Mouse (Mus musculus) thymus, postnatal 25 days (tissue): ENCODE measurements around the gene Prcd.
"Not testable (repeated sequence)": the region's sequence is repeated elsewhere in the genome, so short reads cannot be mapped to it uniquely, and the experiment has no call there.

Experiments
- DNase-seq: peaks from one replicate; pipeline ENCODE4 v3.0.0; 2022

Gene Prcd

DNA sequence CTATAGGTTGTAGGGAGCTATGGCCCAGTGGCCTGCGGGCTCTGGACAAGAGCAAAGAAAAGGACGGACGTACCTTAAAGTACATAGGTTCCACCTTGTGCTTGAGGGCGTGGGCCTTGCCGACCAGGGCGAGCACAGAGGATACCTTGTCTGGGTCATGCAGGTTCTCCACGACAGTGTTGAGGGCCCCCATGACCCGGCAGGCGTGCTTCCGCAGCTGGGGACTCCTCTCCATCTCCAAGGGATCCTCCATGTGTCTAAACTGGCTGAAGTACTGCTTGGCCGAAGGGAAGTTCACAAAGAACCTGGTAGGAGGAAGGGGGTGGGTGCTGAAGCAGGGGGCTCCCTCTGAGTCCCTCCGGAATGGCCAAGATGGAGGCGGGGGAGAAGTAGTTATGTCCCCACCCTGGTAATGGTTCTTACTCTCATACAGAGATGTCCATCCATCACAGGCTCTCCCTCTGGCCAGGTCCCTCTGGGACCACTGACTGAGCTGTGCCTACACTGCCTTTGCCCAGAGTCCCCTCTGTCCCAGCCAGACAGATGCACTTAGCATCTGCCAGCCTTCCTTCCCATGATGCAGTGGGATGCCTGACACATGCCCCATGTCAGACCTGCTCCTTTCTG is 3.5 kb upstream of the Prcd start:
- DNase-seq: no peak

- DNase-seq: no peak
Measured at GRCm38 (mm10) chr11:116650811-116651210, 2.5 kb upstream of the Prcd start.

DNA sequence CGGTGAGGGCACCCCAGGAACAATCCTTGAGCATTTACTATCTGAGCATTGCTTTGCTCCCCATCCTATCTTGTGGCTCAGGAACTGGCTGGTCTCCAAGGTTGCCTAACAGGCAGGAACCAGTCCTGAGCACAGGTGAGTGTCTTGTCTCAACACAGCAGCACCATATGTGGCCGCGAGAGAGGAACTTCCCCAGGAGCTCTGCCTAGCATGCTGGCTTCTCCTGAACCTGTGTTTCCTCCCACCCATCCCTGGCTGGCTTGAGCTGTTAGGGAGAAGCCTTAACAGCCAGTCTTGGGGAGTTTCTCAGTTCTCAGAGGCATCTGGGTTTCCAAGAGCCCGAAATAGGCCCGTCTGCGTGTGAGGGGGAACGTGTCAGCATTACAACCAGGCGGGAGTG is 2.0 kb upstream of the Prcd start:
- no peak for DNase-seq

DNA sequence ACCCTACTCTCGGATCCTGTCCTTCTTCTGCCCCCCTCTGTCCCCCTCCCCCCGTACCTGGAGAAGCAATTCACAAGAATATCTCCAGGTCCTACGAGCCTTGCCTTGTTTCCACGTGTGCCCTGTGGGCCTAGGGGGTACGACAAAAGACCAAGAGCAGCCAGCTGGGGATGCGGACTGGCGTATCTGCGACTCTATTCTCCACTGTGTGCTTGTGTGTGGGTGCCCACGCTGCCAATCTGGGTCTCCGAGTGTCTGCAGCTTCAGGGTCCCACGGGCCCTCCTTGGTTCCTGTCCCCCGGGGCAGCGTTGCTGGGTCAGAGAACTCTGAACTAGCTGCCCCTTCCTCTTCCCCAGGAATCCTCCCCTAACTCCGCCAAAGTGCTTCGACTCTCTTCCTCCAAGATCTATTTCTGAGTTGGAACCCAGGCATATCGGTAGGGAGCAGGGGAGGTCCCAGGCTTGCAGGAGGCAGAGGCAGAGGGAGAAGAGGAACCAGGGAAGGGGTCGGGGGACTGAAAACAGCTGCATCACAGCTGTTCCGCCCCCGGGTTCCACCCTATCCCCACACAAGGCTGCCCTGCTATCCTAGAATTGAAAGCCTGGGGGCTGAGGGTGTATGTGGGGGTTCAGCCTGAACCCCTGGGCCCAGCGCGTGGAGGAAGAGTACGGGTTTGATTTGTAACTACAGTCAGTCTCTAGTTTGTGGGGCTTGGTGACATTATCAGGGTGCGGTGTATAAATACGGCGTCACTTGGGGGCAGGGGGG is 820 bp upstream of the Prcd start:
- no peak for DNase-seq

GRCm38 (mm10) chr11:116653709-116654221 is 431 bp downstream of the Prcd start:
- no peak for DNase-seq

GRCm38 (mm10) chr11:116654255-116654821 is 1.0 kb downstream of the Prcd start, which contains the start of gene Cygb:
Gene Cygb, minus strand, starts transcription at chr11:116654313.
- no peak for DNase-seq

- no peak for DNase-seq
Measured at GRCm38 (mm10) chr11:116656348-116657191, 3.2 kb downstream of the Prcd start.

DNA sequence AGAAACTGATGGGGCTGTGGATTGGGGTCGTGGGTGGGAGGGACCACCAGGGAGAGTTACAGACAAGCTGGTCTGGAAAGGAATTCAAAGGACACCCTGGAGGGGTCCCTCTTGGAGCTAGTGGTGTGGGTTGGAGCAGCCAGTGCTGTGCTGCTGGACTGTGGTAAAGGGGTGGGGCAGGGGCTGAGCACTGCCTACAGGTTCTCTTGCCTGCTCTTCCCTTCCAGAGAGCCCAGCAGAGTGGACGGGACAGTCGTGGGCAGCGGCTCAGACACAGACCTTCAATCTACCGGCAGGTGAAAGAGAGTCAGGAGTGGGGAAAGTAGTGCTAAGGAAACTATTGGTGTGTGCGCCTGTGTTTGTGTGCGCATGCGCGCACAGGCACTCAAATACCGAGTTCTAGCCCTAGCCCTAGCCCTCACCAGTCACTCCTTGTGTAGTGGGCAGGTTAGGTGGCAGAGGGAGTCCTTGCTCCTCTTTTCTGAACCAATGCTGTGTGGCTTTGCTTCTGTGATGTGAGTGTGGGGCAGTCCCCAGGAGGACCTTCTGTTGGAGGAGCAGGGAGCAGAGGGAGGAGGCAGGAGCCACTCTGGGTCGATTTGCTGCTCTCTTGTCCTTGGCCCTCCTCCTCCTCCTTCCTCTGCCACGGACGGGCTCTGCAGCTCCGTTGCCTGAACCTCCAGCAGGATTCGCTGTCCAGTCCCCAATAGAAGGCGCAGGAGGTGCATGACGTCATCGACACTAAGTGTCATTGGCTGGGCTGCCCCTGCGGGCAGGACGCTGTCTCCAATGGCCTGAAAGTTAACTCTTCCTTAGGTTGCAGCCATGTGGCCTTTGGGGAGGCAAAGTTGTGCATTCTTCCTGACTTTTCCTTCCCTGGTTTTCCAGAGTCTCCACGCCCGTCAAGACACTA is 4.2 kb downstream of the Prcd start:
- DNase-seq: peak; percentile 42

- DNase-seq: no peak
Measured at GRCm38 (mm10) chr11:116658238-116658637, 4.9 kb downstream of the Prcd start.

DNA sequence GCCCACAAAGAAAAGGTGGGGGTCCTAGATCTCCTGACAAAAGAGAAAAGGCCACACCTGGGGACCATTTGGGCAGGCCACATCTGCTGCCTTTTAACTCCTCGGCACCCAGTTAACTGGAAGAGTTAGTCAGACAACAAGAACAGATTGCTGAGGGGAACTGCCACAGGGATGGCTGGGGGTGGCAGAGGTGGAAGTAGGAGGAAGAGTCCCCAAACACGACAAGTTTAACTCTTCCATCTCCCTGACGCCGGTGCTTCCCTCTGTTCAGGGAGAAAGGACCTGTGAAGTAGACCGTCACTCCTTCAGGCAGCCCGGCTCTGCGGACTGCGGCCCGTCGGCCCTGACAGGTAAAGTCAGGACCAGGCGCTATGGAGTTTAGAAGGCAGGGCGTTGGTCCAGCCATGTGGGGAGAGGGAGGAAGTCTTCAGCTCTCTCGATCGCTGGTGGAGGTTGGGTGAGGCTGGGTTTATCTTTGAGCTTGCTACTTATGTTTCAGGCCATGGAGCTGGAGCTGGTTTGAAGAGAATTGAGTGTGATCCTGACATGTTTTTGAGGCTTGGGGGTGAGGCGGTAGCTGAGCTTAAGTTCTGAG is 5.8 kb downstream of the Prcd start:
- no peak for DNase-seq

DNA sequence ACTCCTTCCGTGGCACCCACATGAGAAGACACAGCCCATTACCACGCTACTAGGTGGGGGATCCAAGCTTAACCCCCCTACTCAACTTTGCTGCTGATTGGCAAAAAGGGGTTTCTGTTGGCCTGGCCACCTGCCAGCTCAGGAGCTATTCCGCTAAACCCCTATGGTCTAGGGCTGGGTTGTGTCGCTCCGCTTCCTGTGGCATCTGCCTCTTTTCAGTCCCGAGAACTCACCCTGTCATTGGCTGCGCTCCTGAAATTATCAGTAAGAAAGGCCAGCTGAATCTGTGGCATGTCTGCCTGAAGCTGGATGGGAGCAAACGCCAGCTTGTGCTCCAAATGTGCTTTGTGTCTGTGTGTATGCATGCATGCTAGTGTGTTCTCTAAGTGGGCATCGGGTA is 6.8 kb downstream of the Prcd start:
- DNase-seq: no peak

- DNase-seq: peak; percentile 17
Measured at GRCm38 (mm10) chr11:116661291-116661947, 8.1 kb downstream of the Prcd start.

DNA sequence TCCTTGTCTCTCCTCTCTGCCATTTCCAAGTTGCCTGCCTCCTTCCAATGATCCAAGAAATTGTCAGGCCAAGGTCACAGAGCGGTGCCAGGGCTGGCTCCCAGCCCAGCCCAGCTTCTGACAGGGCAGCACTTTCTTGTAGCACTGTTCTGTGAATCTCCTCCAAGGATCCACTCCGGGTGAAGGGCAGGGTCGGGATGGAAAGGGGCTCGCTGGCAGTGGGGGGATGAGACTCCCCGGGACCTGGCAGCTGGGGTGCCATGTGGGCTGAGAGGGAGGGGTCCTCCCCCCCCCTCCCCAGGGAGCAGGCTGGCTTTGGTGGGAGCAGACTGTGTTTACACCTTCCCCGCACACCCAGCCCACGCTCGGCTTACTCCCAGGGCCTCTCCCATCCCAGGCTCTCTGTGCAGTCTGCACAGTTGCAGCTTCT is 8.6 kb downstream of the Prcd start:
- no peak for DNase-seq

DNA sequence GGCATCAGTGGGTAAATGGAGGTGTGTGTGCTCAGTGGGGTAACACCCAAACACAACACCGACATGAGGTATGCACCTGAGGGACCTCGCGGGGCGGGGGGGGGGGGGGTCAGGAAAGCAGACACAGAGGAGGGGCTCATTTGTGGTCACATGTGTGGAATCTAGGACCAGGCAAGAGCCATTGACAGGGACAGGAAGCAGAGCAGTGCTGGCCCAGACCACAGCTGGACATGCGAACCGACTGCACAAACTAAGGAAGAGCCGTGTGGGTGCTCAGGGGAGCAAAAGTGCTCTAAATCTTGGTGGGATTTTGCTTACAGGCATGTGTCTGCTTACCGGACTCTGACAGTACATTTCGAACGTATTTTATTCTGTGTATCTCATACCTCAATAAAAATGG is 12.0 kb downstream of the Prcd start:
- DNase-seq: no peak

DNA sequence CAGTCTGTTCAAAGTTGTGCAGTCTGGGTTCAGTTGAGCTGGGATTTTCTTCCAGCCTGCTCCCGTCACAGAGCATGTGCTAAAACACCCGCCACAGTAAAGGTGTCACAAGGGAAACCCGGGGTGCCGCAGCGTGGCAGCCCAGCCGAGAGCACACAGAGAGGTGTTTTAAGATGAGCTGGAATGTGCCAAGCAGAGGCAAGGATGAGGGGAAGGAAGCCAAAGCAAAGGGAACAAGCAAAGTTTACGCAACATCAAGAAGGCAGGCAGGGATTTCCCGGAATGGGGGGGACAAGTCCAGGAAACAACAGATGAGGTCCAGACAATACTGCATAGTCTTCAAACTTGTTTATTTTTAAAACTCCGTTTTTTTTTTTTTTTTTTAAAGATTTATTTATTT is 13.2 kb downstream of the Prcd start:
- DNase-seq: no peak

DNA sequence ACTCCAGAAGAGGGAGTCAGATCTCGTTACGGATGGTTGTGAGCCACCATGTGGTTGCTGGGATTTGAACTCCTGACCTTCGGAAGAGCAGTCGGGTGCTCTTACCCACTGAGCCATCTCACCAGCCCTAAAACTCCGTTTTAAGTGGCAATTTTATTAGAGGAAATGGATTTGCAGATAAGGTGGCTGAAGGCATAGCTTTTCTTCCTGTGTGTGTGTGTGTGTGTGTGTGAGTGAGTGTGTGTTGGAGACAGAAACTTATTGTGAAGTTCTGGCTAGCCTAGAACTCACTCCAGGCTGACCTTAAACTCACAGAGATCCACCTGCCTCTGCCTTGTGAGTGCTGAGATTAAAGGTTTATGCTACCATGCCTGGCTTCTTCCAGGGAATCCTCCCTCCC is 13.7 kb downstream of the Prcd start:
- DNase-seq: not testable (repeated sequence)

DNA sequence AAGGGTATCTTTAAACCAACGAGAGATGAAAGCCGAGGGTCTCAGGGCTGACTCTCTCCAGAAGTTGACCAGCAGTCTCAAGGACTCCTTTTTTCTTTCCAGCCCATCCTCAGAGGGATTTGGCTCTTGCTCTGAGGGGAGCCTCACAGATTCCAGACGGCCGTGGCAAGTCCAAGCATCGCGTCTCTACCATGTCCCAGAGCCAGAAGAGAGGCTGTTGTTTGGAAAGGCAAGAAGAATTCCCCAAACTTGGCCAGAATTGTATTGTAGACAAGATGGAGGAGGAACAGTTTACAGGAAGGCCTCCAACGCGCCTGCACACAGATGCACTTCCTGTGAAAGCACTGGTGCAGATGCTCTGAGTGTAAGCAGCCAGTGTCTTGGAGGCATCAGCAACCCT is 14.6 kb downstream of the Prcd start:
- peak; percentile 21 for DNase-seq

DNA sequence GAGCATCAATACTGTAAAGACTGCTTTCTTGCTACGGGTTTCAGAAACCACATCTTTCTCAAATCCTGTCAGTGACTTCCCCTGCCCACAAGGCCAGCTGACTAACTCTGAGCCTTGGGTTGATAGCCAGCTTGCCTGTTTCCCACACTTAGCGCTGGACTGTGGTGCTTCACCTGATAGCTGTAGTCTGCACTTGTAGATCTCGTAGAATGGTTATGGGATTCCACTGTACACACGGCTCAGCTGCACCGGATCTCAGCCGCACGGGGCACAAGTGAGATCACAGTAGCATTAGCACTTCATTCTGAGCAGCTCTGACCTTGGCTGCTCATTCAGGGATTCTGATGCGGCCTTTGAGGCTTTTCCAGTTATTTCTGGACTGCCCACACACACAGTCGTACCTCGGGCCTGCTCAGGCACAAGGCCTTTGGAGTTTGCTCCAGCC is 15.1 kb downstream of the Prcd start:
- no peak for DNase-seq

- no peak for DNase-seq
Measured at GRCm38 (mm10) chr11:116668839-116669238, 15.5 kb downstream of the Prcd start.

GRCm38 (mm10) chr11:116669316-116669715 is 16.0 kb downstream of the Prcd start:
- DNase-seq: no peak
